Mouse (Mus musculus) C3H10T1/2 (cell line): ENCODE results near the gene Isx. TPM values are rescaled to one million over a fixed set of nuclear protein-coding genes. Genes with fewer than 3 reads are reported as not detected.

Experiments
- polyA plus RNA-seq, 2 experiments: library from polyadenylated mRNA; unstranded; fragments of >200 nt; fragmentation: generic; extraction: Trizol; gene quantifications; one replicate each; pipeline ENCODE4 v1.2.1; 2012; ENCODE audit warnings: missing spikeins in 2 of 2

The Isx gene
- not detected for polyA plus RNA-seq

DNA sequence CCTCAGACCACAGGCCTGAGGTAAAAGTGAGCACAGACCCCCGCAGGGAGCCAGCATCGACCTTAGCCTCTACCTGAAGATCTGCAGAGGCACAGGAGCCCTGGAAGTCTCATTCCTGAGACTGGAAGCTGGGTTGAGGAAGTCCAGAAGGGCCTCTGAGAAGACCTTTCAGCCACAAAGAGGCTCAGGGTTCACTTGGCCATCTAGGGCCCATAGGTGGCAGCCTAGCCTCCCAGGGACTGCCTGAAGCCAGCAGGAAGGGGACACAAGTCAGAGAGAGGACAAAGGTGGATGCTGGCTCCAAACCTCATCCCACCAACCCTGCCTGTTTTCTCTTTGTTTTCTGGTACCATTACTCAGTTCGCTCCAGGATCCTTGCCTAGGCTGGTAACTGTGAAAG is at the start of gene Isx:
Gene Isx (plus strand): TSS at position 234 of the 400 bp plus-strand sequence.

Other genes with a start within 250 kb of the Isx start
- 1 to 10 TPM; 1.3 to 7.0 TPM for gene Hmgxb4, start 120.2 kb downstream of the Isx start, polyA plus RNA-seq
- gene Tom1, start 160.5 kb downstream of the Isx start, polyA plus RNA-seq: 10 to 100 TPM; 24.1 to 24.6 TPM
- gene Hmox1, start 220.4 kb downstream of the Isx start, polyA plus RNA-seq: 10 to 100 TPM; 42.5 to 43.3 TPM
- 100 to 1,000 TPM in 1 of 2 experiments, 10 to 100 TPM in 1; 35.7 to 176 TPM for gene Mcm5, start 236.4 kb downstream of the Isx start, polyA plus RNA-seq